Mouse (Mus musculus) T-cell, adult 2 months (primary cell): ENCODE results near the gene Actn3.
A peak's percentile ranks its signal among the peaks of the same experiment; 100 is the strongest.

Experiments
- DNase-seq: peaks from one replicate; pipeline ENCODE4 v3.0.0; 2022; ENCODE audit warnings: low spot score

Gene Actn3

GRCm38 (mm10) chr19:4859081-4859480 is 18.6 kb downstream of the Actn3 start:
- DNase-seq: no peak

- DNase-seq: no peak
These were observed 21.8 kb downstream of the Actn3 start for GRCm38 (mm10) chr19:4855951-4856350.

DNA sequence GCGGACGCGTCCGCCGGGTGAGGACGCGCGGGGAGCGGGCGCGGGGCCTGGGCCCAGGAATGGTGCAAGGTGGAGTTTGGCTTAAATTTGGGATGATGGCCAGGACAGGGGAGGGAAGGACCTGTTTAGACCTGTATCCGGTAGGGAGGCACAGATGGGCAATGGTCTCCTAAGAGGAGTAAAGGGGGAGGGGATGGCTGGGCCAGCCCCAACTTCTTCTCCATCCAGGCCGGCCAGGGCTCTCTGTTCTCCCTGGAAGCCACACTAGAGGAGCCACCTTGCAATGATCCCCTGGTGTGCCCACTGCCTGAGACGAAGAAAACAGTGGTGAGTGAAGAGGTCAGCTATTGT is 22.3 kb downstream of the Actn3 start:
- DNase-seq: no peak

DNA sequence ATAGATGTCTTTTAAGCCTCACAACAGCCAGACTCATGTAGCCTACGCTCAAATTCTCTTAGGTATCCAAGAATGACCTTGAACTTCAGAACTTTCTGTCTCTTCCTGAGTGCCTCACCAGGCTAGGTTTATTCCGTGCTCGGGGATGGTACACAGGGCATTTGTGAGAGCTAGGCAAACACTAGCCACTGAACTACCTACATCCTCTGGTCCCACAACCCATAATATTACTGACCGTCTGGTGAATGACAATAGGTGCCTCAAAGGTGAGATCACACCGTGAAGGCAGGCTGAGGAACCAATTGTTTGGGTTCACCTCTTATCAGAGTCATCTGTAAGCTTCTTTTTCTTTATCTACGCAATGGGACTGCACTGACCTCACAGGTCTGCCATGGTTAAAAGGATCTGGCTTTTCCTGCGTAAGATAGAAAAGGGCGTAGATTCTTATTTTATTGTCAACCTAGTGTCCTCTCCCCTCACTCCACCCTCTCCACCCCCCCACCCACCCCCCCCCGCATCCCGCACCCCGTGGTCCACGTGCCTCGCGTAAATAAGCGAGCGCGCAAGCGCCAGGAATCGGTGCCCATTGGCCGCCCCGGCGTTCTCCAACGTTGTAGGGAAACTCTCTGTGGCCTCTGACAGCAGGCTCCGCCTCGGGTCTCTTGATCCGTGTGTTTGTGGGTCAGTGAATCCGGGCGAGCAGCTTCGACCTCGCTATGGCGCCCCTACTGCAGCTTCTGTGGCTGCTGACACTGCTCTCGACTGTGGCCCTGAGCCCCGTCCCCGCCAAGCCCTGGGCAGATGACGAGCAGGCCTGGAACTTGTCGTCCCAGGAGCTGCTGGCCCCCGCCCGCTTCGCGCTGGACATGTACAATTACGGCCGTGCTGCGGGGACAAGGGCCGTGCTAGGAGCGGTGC is 22.9 kb downstream of the Actn3 start, which contains the start of gene Ctsf:
Gene Ctsf (plus strand): TSS at position 579 of the 918 bp plus-strand sequence.
- peak; percentile 12 for DNase-seq

GRCm38 (mm10) chr19:4850281-4850680 is 27.4 kb downstream of the Actn3 start:
- no peak for DNase-seq

- DNase-seq: no peak
These were observed 27.9 kb downstream of the Actn3 start for GRCm38 (mm10) chr19:4849800-4850199.

GRCm38 (mm10) chr19:4847490-4847889 is 30.2 kb downstream of the Actn3 start:
- DNase-seq: peak; percentile 37

- DNase-seq: no peak
These were observed 31.9 kb downstream of the Actn3 start for GRCm38 (mm10) chr19:4845846-4846245.

DNA sequence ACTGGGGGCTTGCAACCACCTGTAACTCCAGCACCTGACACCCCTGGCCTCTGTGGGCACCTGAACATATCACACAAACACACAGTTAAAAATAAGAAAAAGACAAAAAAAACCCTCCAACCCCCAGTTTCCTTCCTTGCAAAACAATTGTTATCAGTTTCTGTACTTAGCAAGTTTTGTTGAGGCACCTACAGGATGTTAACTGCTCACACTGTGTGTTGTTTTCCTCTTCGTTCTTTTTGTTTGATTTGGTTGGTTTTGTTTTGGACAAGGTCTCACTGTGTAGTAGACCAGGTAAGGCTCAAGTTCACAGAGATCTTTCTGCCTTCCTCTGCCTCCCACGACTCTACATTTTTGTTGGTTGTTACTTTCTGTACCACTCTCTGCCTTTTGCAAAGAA is 35.1 kb downstream of the Actn3 start:
- DNase-seq: peak; percentile 6

DNA sequence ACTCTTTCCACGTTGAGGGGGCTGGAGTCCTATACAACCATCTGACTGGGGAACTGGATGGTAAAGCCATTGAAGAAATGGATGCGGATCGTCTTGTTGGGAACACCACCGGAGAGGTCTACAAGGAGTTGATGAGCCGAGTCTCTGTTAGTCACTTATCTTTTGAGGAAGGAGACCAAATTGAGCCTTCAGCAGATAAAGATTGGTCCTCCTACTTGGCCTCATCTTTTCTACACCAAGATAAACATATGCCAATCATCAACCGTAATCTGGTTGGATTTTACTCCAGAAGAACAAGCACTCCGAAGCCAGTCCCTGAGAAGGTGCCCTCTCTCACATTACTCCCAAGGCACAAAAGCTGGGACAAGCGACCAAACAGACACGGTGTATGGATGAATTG is 36.9 kb downstream of the Actn3 start:
- no peak for DNase-seq

DNA sequence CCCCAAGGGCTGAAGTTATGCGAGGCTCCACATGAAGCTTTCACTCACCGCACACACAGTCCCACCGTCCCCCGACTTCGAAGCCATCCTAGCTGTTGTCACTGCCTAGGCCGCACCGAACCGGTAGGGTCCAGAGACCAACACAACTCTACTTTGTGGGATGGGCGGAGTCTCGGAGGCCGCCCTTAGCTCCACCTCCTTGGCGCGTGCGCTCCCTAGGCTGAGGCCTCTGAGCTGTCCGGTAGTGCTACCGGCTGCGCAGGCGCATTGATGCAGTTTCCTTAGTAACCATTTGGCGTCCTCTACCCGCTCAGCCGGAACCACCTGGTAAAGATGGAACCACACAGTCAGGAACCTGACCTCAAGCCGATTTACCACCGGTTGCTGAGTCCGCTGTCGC is 38.6 kb downstream of the Actn3 start, which contains the start of the genes Ccs and Ccdc87:
Gene Ccs (minus strand): TSS at position 184 of the 400 bp plus-strand sequence.
Gene Ccdc87 (plus strand): TSS at position 218 of the 400 bp plus-strand sequence.
- DNase-seq: peak; percentile 97

DNA sequence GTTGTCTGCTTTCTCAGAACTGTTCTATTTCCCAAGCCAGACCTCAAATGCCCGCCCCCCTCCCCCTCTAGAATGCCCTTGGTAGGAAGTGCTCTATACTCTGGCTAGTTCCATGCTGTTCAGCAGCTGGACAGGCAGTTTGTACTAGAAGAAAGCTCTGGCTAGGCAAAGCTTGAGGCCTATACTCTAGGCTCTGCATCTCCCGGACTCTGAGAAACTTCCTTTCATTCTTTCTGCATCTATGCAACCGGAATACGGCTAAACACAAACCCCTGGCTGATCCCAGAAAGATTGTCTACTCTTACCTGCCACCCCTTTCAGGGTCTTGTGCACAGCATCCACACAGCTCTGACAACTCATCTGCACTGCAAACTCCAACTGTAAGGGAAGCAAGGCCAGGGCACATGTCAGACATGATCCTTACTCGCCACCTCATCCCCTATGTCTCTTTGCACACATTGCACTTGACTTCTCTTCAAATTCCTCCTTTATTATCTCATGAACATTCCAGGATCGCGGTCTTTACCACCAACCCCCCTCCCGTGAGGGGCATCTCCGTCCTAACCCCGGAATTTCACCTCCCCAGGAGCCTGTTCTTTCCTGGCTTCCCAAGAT is 39.1 kb downstream of the Actn3 start:
- DNase-seq: no peak

DNA sequence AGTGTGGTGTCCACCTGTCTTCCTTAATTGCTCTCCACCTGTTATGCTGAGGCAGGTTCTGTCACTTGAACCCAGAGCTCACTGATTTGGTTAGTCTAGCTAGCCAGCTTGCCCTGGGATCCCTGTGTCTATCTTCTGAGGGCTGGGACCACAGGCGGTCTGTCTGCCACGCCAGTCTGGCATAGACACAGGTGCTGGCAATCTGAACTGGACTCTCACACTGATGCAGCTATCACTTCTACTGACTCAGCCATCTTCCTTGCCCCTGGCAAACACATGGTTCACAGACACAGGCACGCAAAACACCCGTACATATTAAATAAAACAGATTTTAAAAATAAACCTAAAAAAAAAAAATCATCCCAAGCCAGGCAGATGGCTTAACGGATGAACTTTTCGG is 40.7 kb downstream of the Actn3 start:
- no peak for DNase-seq

DNA sequence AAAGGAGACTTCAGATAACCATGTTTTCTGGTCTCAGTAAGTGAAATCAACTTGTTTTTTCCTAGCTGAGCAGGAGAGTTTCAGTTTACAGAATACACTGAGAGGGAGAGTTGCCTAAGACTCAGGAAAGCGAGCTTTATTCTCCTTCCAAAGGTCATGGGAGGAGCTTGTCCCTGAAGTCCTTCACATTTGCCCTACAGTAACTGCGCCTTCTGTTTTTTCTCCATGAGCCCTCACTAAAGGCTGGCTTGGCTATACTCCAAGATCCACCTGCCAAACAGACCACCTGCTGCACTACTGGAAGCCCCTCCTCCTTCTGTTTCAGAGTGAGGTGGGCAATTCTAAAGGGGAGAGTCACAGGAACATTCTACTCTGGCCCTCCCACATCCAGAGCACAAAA is 41.6 kb downstream of the Actn3 start:
- no peak for DNase-seq

- DNase-seq: no peak
These were observed 43.7 kb downstream of the Actn3 start for GRCm38 (mm10) chr19:4833977-4834376.

GRCm38 (mm10) chr19:4829156-4829555 is 48.6 kb downstream of the Actn3 start:
- DNase-seq: no peak

DNA sequence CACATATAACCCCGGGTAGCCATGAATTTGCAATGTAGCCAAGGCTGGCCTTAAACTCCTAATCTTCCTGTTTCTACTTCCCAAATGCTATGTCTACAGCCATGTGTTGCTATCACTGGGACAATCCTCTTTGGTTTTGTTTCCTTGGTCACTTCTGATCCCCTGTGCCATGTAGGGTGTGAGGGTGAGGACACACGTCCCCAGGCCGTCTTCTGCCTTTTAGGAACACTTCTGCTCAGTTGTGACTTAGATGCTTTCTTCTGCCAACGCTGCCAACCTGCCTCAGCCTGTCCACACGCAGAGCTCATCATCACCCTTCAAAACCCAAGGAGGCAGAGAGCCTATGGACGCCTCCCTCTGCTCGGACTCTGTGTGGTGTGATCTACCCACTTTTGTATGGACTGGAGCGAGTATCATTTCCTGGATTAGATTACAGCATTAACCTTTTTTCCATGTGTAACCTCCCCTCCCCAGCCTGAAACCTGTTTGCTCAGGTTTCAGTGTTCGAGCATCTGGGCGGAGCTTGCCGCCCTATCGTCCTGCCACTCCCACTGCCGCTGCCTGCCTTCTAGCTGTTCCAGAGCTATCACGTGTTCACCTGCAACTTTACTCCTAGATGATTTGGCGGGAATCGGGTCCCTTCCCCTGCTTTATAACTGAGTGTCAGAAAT is 49.1 kb downstream of the Actn3 start:
- DNase-seq: no peak

DNA sequence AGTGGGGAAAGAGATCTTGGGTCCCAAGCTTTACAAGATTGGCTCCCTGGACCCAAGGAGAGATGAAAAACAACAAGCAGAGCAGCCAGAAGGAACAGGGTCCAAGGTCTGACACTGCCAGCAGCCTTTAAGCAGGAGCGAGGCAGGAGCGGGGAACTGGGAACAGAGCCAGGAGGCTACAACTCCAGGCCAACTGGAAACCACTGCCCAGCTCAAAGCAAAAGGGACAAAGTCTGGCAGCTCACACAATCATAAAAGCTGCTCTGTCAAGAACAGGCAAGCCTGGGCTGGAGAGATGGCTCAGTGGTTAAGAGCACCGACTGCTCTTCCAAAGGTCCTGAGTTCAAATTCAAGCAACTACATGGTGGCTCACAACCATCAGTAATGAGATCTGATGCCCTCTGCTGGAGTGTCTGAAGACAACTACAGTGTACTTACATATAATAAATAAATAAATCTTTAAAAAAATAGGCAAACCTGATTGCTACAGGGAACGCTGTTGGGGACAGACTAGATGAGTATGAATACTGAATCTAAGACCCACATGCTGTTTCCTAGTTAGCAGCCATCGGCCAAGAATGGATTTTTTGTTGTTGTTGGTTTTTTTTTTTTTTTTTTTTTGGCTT is 56.9 kb downstream of the Actn3 start:
- no peak for DNase-seq

- DNase-seq: no peak
These were observed 60.4 kb downstream of the Actn3 start for GRCm38 (mm10) chr19:4817182-4817835.

DNA sequence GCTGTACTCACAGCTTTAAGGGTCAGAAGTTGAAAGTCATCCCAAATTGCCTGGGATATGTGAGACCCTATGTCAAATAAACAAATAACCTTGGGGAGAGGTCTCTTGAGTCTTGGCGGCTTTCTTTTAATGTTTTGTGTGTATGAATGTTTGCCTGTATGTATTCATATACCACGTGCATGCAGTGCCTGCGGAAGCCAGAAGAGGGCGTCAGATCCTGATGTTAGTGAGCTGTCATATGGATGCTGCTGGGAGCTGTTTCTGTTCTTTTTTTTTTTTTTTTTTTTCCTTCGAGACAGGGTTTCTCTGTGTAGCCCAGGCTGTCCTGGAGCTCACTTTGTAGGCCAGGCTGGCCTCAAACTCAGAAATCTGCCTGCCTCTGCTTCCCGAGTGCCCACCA is 64.7 kb downstream of the Actn3 start:
- DNase-seq: peak; percentile 37

DNA sequence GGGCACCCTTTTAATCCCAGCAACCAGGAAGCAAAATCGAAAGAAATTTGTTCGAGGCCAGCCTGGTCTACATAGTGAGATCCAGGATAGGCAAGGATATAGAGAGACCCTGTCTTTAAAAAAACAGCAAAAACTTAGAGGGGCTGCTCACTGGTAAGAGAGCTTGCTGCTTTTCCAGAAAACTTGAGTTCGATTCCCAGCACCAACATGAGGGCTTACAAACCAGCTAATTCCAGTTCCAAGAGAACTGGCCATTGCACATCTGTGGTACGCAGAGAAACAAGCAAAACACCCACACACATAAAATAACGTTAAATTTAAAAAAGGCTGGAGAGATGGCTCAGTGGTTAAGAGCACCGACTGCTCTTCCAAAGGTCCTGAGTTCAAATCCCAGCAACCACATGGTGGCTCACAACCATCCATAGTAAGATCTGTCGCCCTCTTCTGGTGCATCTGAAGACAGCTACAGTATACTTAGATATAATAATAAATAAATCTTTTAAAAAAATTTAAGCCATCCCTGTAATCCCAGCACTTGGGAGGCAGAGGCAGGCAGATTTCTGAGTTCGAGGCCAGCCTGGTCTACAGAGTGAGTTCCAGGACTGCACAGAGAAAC is 65.3 kb downstream of the Actn3 start:
- peak; percentile 6 for DNase-seq
